Mouse (Mus musculus): ENCODE results near the gene Serpina3i. TPM values are rescaled to one million over a fixed set of nuclear protein-coding genes. Genes with fewer than 3 reads are reported as not detected.
"Not testable (repeated sequence)": the region's sequence is repeated elsewhere in the genome, so short reads cannot be mapped to it uniquely, and the experiment has no call there.

The Serpina3i gene
- total RNA-seq (2021): under 1 TPM in 1 of 2 experiments, not detected in 1; 0.26 TPM
- long read RNA-seq, experiment 1: 0 reads
- long read RNA-seq, experiment 2: 0 reads

- peak in 1 of 2 experiments; percentile 20 for DNase-seq
Observed at GRCm38 (mm10) chr12:104262863-104263262, at the start of gene Serpina3i. Gene Serpina3i, plus strand, starts transcription at chr12:104263122.

- no peak for DNase-seq
Observed at GRCm38 (mm10) chr12:104213689-104214444, 49.1 kb upstream of the Serpina3i start.

- DNase-seq: no peak
Observed at GRCm38 (mm10) chr12:104214445-104214753, 48.5 kb upstream of the Serpina3i start, which contains the start of gene Serpina3f. Gene Serpina3f, plus strand, starts transcription at chr12:104214544.

DNA sequence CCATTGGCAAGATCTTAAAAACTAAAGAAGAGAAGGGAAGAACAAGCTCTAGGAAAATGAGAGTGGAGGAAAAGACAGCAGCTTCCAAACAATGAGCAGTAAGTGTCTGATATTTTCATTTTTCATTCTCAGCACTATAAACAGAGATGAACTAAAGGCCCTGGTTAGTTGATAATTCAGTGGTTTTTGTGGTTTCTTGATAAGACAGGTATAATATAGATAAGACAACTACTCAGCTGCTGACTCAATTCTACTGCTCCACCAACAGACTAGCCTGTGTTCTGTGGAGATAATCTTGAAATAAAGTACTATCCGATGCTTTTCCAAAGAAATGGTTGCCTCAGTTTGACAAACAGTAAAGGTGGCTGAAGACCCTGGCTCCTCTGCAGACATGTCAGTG is 47.7 kb upstream of the Serpina3i start:
- no peak for DNase-seq

GRCm38 (mm10) chr12:104221616-104222015 is 41.3 kb upstream of the Serpina3i start:
- no peak for DNase-seq

- no peak for DNase-seq
Observed at GRCm38 (mm10) chr12:104223690-104224089, 39.2 kb upstream of the Serpina3i start.

DNA sequence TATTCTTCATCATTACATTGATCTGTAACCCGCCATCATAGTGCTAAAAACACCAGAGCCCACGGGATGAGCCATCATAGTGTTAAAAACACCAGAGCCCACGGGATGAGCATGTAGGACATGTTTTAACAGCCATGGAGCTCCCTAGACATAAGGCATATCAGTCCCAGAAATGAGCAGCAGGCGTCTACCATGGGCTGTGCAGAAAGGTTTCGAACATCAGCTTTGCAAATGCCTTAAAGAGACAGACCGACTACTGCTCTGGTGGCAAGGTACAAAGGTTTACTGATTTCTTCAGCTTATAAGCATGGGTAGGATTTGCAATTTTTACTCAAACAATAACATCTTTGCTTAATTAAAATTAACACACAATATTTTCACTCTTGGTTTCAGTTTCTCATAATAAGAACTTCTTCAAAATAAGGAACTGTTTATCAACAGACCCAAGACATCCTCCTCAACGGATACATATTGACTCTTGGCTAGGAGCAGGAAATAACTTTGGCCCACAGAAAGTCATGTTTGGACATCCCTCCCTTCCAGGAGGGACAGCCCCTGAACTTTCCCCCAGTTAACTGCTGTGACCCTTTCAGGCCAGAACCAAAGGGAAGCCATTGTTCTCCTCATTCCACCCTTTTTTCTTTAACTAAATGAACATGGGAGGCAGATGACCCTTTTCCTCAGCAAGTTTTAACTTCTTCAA is 38.2 kb upstream of the Serpina3i start:
- DNase-seq: peak in 1 of 2 experiments; percentile 13

DNA sequence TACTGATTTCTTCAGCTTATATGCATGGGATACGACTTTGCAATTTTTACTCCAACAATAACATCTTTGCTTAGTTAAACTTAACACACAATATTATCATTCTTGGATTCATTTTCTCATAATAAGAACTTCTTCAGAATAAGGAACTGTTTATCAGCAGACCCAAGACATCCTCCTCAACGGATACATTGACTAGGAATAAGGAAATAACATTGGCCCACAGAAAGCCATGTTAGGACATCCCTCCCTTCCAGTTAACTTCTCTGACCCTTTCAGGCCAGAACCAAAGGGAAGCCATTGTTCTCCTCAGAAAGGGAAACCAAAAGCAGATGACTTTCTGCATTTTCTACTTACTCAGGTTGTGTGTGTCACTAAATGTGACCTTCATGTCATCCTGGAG is 32.2 kb upstream of the Serpina3i start:
- no peak for DNase-seq

DNA sequence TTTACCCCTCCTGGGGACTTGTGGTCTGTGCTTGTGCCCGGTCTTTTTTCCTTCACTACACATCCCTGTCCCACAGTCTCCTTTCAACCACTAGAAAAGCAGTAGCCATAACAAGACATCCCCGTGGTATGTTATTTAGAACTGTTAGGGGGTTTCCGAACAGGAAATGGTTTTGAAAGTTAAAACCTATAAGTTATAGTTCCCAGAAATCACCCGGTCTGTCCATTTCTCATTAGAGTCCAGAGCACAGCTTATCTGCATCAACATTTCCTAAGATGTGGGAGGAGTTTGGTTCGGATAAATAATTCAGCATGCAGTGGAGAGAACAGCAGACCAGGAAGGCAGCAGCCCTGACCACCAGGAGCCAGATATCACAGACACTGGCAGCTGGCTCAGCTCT is 27.0 kb upstream of the Serpina3i start, which contains the start of gene Serpina3g:
TSS of gene Serpina3g (plus strand) at position 331 of the 400 bp plus-strand sequence.
- DNase-seq: no peak

DNA sequence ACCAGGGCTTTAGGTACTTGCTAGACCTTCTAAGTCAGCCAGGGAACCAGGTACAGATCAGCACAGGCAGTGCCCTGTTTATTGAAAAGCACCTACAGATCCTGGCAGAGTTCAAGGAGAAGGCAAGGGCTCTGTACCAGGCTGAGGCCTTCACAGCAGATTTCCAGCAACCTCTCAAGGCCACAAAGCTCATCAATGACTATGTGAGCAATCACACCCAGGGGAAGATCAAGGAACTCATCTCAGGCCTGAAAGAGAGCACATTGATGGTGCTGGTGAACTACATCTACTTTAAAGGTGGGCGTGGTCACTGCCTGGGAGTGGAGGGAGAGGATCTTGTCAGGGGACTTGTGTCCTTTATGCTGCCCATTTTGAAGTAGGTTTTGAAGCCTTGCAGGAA is 24.9 kb upstream of the Serpina3i start:
- not testable (repeated sequence) for DNase-seq

- no peak for DNase-seq
Observed at GRCm38 (mm10) chr12:104243307-104243706, 19.6 kb upstream of the Serpina3i start.

- peak in 1 of 2 experiments; percentile 25 for DNase-seq
Observed at GRCm38 (mm10) chr12:104245092-104245491, 17.8 kb upstream of the Serpina3i start.

GRCm38 (mm10) chr12:104245595-104245994 is 17.3 kb upstream of the Serpina3i start:
- no peak for DNase-seq

GRCm38 (mm10) chr12:104247553-104248002 is 15.3 kb upstream of the Serpina3i start:
- no peak for DNase-seq

DNA sequence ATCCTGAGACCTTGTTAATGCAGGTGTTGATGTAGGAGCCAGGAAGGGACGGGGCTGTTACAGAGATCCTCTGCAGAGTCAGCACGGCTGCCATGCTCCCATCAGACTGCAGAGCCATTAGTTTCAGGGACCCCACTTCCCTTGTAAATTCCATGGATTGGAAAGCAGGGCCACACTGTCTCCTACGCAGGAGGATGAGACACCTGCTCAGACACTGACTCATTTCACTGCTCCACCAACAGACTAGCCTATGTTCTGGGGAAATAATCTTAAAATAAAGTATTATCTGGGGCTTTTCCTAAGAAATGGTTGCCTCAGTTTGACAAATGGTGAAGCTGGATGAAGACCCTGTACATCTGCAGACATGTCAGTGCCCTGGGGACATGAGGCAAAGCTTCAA is 14.7 kb upstream of the Serpina3i start:
- DNase-seq: no peak

- DNase-seq: no peak
Observed at GRCm38 (mm10) chr12:104261041-104261440, 1.9 kb upstream of the Serpina3i start.

DNA sequence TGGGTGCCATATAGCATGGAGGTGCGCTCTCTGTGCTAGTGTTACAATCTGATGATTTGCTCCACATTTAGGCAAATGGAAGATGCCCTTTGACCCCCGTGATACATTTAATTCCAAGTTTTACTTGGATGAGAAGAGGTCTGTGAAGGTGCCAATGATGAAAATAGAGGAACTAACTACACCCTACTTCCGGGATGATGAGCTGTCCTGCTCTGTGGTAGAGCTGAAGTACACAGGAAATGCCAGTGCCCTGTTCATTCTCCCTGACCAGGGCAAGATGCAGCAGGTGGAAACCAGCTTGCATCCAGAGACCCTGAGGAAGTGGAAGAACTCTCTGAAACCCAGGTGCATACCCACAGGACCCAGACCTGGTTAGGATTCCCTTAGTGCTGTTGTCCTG is 3.5 kb downstream of the Serpina3i start:
- no peak for DNase-seq

GRCm38 (mm10) chr12:104278216-104279055 is 15.5 kb downstream of the Serpina3i start:
- DNase-seq: no peak

GRCm38 (mm10) chr12:104279056-104279435 is 16.1 kb downstream of the Serpina3i start:
- DNase-seq: no peak

DNA sequence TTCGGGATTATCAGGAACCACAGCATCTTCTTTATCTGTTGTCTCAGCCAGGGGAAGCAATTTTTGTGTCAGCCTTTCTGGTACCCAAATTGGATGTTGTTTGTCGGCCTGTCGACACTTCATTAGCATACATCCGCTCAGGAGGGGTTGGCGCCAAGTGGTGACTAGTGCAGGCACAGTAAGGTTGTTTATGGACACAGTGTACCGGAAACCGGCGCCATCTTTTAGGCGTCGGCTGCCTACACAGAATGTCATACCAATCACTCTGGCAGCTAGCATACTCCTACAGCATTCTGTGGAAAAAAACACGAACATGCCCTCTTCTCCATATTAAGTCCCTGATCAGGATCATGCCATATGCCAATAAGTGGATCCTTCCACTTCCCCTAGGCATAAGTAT is 20.5 kb downstream of the Serpina3i start:
- DNase-seq: no peak

DNA sequence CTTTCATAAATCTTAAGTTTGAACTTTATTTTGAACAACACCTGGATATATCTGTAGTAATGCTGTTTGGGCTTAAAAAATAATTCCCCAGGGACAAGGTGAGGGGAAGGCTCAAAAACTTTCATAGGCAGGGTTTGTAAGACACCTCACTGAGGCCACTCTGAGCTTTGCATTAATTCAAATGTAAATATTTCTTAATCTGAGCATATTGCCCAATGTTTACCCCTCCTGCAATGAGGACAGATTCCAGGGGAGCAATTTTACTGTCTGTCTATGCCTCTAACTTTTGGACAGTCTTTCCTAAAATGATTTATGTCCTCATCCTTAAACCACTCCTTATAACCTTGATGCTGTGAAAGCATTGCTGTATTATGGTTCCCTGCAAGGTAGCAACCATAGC is 25.4 kb downstream of the Serpina3i start:
- no peak for DNase-seq

GRCm38 (mm10) chr12:104289872-104290271 is 26.9 kb downstream of the Serpina3i start:
- no peak for DNase-seq
